ENCODE assay signal across 25 mouse cellular contexts in genomic region chr7:72103654-72104053, GRCm38 (mm10).
"Had no signal": no experiment of that assay in that cellular context is flagged by ENCODE, and none has a peak within 500 bp of the region (broad histone marks: within the 10 kb centered on the region; RNA-seq: fewer than 3 reads in every experiment).

No protein-coding gene starts in this region.

- H3K27ac ChIP-seq: heart, embryonic 10.5 days; hindbrain, embryonic 10.5 days; hindbrain, embryonic 13.5 days; hindbrain, embryonic 15.5 days; hindbrain, postnatal 0 days; kidney, embryonic 15.5 days; kidney, postnatal 0 days; layer of hippocampus, adult 2 months; left cerebral cortex, adult 2 months; limb, embryonic 10.5 days; limb, embryonic 12.5 days; liver, embryonic 13.5 days; liver, embryonic 15.5 days had no signal

- H3K36me3 ChIP-seq: heart, embryonic 10.5 days; heart, embryonic 12.5 days; hindbrain, embryonic 10.5 days; hindbrain, embryonic 13.5 days; hindbrain, embryonic 15.5 days; kidney, embryonic 15.5 days; limb, embryonic 10.5 days; limb, embryonic 12.5 days; liver, embryonic 13.5 days; liver, embryonic 15.5 days had no signal

- H3K4me3 ChIP-seq: heart, embryonic 10.5 days; heart, embryonic 12.5 days; hindbrain, embryonic 10.5 days; hindbrain, embryonic 13.5 days; hindbrain, embryonic 15.5 days; kidney, embryonic 15.5 days; layer of hippocampus, adult 2 months; left cerebral cortex, adult 2 months; limb, embryonic 10.5 days; limb, embryonic 12.5 days; liver, embryonic 13.5 days; liver, embryonic 15.5 days had no signal

- H3K9me3 ChIP-seq: heart, embryonic 10.5 days; heart, embryonic 12.5 days; hindbrain, embryonic 10.5 days; hindbrain, embryonic 13.5 days; hindbrain, embryonic 15.5 days; kidney, embryonic 15.5 days; limb, embryonic 10.5 days; limb, embryonic 12.5 days; liver, embryonic 13.5 days; liver, embryonic 15.5 days had no signal

- H3K4me1 ChIP-seq: heart, embryonic 10.5 days; heart, embryonic 12.5 days; hindbrain, embryonic 13.5 days; hindbrain, embryonic 15.5 days; kidney, embryonic 15.5 days; limb, embryonic 10.5 days; limb, embryonic 12.5 days; liver, embryonic 13.5 days; liver, embryonic 15.5 days had no signal

- ATAC-seq: hindbrain, postnatal 0 days had no signal

- H3K27me3 ChIP-seq: heart, embryonic 12.5 days; hindbrain, embryonic 13.5 days; hindbrain, embryonic 15.5 days; kidney, embryonic 15.5 days; liver, embryonic 13.5 days; liver, embryonic 15.5 days had no signal

- H3K4me2 ChIP-seq: heart, embryonic 12.5 days; hindbrain, embryonic 13.5 days; hindbrain, embryonic 15.5 days; kidney, embryonic 15.5 days; limb, embryonic 12.5 days; liver, embryonic 11.5 days; liver, embryonic 13.5 days; liver, embryonic 15.5 days had no signal

- DNase-seq: gastrocnemius, postnatal 14 days; gastrocnemius, postnatal 36 days; heart, adult 18-20 months; heart, postnatal 10 days; heart, postnatal 4 days; kidney, adult 18-20 months; kidney, adult 8-10 months; kidney, postnatal 14 days; kidney, postnatal 36 days; liver; liver, embryonic 13.5 days had no signal

- H3K9ac ChIP-seq: heart, embryonic 12.5 days; hindbrain, embryonic 13.5 days; hindbrain, embryonic 15.5 days; kidney, embryonic 15.5 days; limb, embryonic 12.5 days; liver, embryonic 13.5 days; liver, embryonic 15.5 days had no signal
